Comparison of ENCODE assay signal across 12 mouse cellular contexts in genomic region chr5:151096012-151096411, GRCm38 (mm10).
A peak's percentile ranks its signal among the peaks of the same experiment; 100 is the strongest.
DNase-seq lines count a peak whose midpoint lies in the region; ATAC-seq and TF ChIP-seq lines count a peak whose summit lies in the region.
"Had no signal": no experiment of that assay in that cellular context is flagged by ENCODE, and none has a peak within 500 bp of the region (broad histone marks: within the 10 kb centered on the region; RNA-seq: fewer than 3 reads in every experiment).

No protein-coding gene starts in this region.

- intact Hi-C loops in gastrocnemius, adult 2 months (cut with DNase I) = no loop called here

- no peak overlapping the region for H3K9ac ChIP-seq in limb, embryonic 12.5 days (replicated peaks)
- H3K9ac ChIP-seq in embryonic facial prominence, embryonic 15.5 days = no peak overlapping the region

- ATAC-seq in limb, embryonic 12.5 days (ENCODE audit: insufficient number of reproducible peaks, insufficient read depth, low FRiP score, low TSS enrichment, low read depth) = no peak
- no peak for ATAC-seq in embryonic facial prominence, embryonic 15.5 days (ENCODE audit: insufficient number of reproducible peaks, low FRiP score, low TSS enrichment, low read depth)
- no peak for ATAC-seq in inflammation-experienced regulatory T-cells, adult 6 months
- ATAC-seq: forebrain, embryonic 16.5 days had no signal

- WGBS in limb, embryonic 12.5 days = 89% methylated on average over 6 of the region's 6 CpGs
- 90% methylated on average over 6 of the region's 6 CpGs for WGBS in limb, embryonic 10.5 days
- 75% methylated on average over 6 of the region's 6 CpGs for WGBS in embryonic facial prominence, embryonic 15.5 days

- no peaks in the 10 kb centered on the region for H3K27me3 ChIP-seq in limb, embryonic 12.5 days
- no peaks in the 10 kb centered on the region for H3K27me3 ChIP-seq in limb, embryonic 10.5 days (ENCODE audit: low read depth, poor library complexity, severe bottlenecking)
- H3K27me3 ChIP-seq in embryonic facial prominence, embryonic 15.5 days = no peaks in the 10 kb centered on the region

- H3K4me1 ChIP-seq in limb, embryonic 12.5 days (replicated peaks) = peaks cover 8% of the 10 kb centered on the region; the same call in 1 of the 2 replicates
- H3K4me1 ChIP-seq in limb, embryonic 10.5 days = peaks cover 7% of the 10 kb centered on the region; the same call in 1 of the 2 replicates
- H3K4me1 ChIP-seq in embryonic facial prominence, embryonic 15.5 days = peaks cover 7% of the 10 kb centered on the region; the same call in 1 of the 2 replicates

- peak; percentile 34 for DNase-seq in gastrocnemius, adult 2 months
- no peak for DNase-seq in gastrocnemius, adult 8-10 months (ENCODE audit: low spot score in 2 of 2)
- DNase-seq in limb, embryonic 10.5 days (ENCODE audit: low spot score) = no peak
- peak; percentile 40 for DNase-seq in lung, postnatal 25 days (ENCODE audit: low spot score)
- no peak for DNase-seq in frontal cortex, postnatal 25 days (ENCODE audit: low spot score in 2 of 2)
- DNase-seq: cerebellum, adult 2 months; heart, postnatal 14 days; right cerebral cortex, postnatal 25 days had no signal

- no peaks in the 10 kb centered on the region for H3K9me3 ChIP-seq in limb, embryonic 12.5 days
- no peaks in the 10 kb centered on the region for H3K9me3 ChIP-seq in limb, embryonic 10.5 days (replicated peaks)
- H3K9me3 ChIP-seq in embryonic facial prominence, embryonic 15.5 days (replicated peaks) = no peaks in the 10 kb centered on the region; the same call in 1 of the 2 replicates

- H3K36me3 ChIP-seq in limb, embryonic 12.5 days = no peaks in the 10 kb centered on the region
- H3K36me3 ChIP-seq in limb, embryonic 10.5 days = no peaks in the 10 kb centered on the region
- no peaks in the 10 kb centered on the region for H3K36me3 ChIP-seq in embryonic facial prominence, embryonic 15.5 days

- no peak for TF ChIP-seq CTCF in gastrocnemius, adult 2 months (IDR thresholded peaks at IDR 0.05)

- no peak overlapping the region for H3K4me3 ChIP-seq in gastrocnemius, adult 2 months
- H3K4me3 ChIP-seq in limb, embryonic 12.5 days (replicated peaks) = no peak overlapping the region
- no peak overlapping the region for H3K4me3 ChIP-seq in limb, embryonic 10.5 days
- no peak overlapping the region for H3K4me3 ChIP-seq in embryonic facial prominence, embryonic 15.5 days (replicated peaks)

- peak overlapping the region; percentile 67 for H3K27ac ChIP-seq in gastrocnemius, adult 2 months
- peak overlapping the region; percentile 18; the same call in 1 of the 2 replicates for H3K27ac ChIP-seq in limb, embryonic 12.5 days
- no peak overlapping the region for H3K27ac ChIP-seq in limb, embryonic 10.5 days
- H3K27ac ChIP-seq in embryonic facial prominence, embryonic 15.5 days (replicated peaks) = peak overlapping the region; percentile 52; the same call in 1 of the 2 replicates

- no peak overlapping the region for H3K4me2 ChIP-seq in limb, embryonic 12.5 days
- no peak overlapping the region for H3K4me2 ChIP-seq in embryonic facial prominence, embryonic 15.5 days (replicated peaks)

Comparison
In these comparisons a context has a peak if more than half of its experiments do, and no peak if none do; other contexts are left out.
1. DNase-seq: peak in gastrocnemius, adult 2 months (single experiment) and lung, postnatal 25 days (single experiment); none in gastrocnemius, adult 8-10 months (0 of 2), limb, embryonic 10.5 days (single experiment) and frontal cortex, postnatal 25 days (0 of 2).